In genomic region chr16:75855402-75855801, GRCm38 (mm10) we compare ENCODE assay signal across 15 mouse cellular contexts.
DNase-seq lines count a peak whose midpoint lies in the region; ATAC-seq and TF ChIP-seq lines count a peak whose summit lies in the region.
"Had no signal": no experiment of that assay in that cellular context is flagged by ENCODE, and none has a peak within 500 bp of the region (broad histone marks: within the 10 kb centered on the region; RNA-seq: fewer than 3 reads in every experiment).

No protein-coding gene starts in this region.

- no peaks in the 10 kb centered on the region for H3K36me3 ChIP-seq in lung, embryonic 14.5 days (ENCODE audit: insufficient read depth)
- H3K36me3 ChIP-seq in liver, embryonic 14.5 days (replicated peaks; ENCODE audit: control insufficient read depth, insufficient read depth, low read depth) = no peaks in the 10 kb centered on the region; the same call in 1 of the 2 replicates
- no peaks in the 10 kb centered on the region for H3K36me3 ChIP-seq in hindbrain, postnatal 0 days (ENCODE audit: insufficient read depth, low read length)
- H3K36me3 ChIP-seq: embryonic facial prominence, embryonic 10.5 days; limb, embryonic 13.5 days; midbrain, embryonic 12.5 days had no signal

- 0 out of 2 replicates have a peak, but pooled peaks have one; percentile 24 for TF ChIP-seq EP300 in liver, embryonic 14.5 days (IDR thresholded peaks at IDR 0.05; ENCODE audit: low read depth)

- TF ChIP-seq CTCF in lung, embryonic 14.5 days (IDR thresholded peaks at IDR 0.05; ENCODE audit: low read depth) = no peak
- peak; percentile 8; the same call in 1 of the 2 replicates for TF ChIP-seq CTCF in liver, embryonic 14.5 days (IDR thresholded peaks at IDR 0.05; ENCODE audit: low read depth)
- no peak for TF ChIP-seq CTCF in hindbrain, postnatal 0 days (IDR thresholded peaks at IDR 0.05; ENCODE audit: low read depth)

- H3K9ac ChIP-seq in lung, embryonic 14.5 days = no peak overlapping the region
- no peak overlapping the region for H3K9ac ChIP-seq in liver, embryonic 14.5 days (replicated peaks)
- no peak overlapping the region for H3K9ac ChIP-seq in hindbrain, postnatal 0 days (replicated peaks; ENCODE audit: low read length)
- H3K9ac ChIP-seq: limb, embryonic 13.5 days; midbrain, embryonic 12.5 days had no signal

- H3K4me3 ChIP-seq in lung, embryonic 14.5 days (ENCODE audit: low read depth, low read length) = no peak overlapping the region
- no peak overlapping the region for H3K4me3 ChIP-seq in liver, embryonic 14.5 days (ENCODE audit: insufficient read depth in 1 of 2, low read depth in 2 of 2, low read length in 2 of 2)
- no peak overlapping the region for H3K4me3 ChIP-seq in hindbrain, postnatal 0 days (ENCODE audit: low read length)
- H3K4me3 ChIP-seq: embryonic facial prominence, embryonic 10.5 days; limb, embryonic 13.5 days; midbrain, embryonic 12.5 days had no signal

- H3K27me3 ChIP-seq in lung, embryonic 14.5 days (ENCODE audit: insufficient read depth, low read length) = no peaks in the 10 kb centered on the region
- no peaks in the 10 kb centered on the region for H3K27me3 ChIP-seq in liver, embryonic 14.5 days (ENCODE audit: control insufficient read depth, insufficient read depth, low read length)
- no peaks in the 10 kb centered on the region for H3K27me3 ChIP-seq in hindbrain, postnatal 0 days (ENCODE audit: insufficient read depth, low read length)
- H3K27me3 ChIP-seq: limb, embryonic 13.5 days; midbrain, embryonic 12.5 days had no signal

- H3K27ac ChIP-seq in lung, embryonic 14.5 days (ENCODE audit: low read depth) = no peak overlapping the region
- H3K27ac ChIP-seq in liver, embryonic 14.5 days = no peak overlapping the region
- no peak overlapping the region for H3K27ac ChIP-seq in hindbrain, postnatal 0 days
- H3K27ac ChIP-seq: embryonic facial prominence, embryonic 10.5 days; limb, embryonic 13.5 days; midbrain, embryonic 12.5 days had no signal

- H3K4me2 ChIP-seq in lung, embryonic 14.5 days = no peak overlapping the region
- H3K4me2 ChIP-seq in liver, embryonic 14.5 days (ENCODE audit: low read depth) = peak overlapping the region; percentile 23; the same call in 1 of the 2 replicates
- H3K4me2 ChIP-seq in hindbrain, postnatal 0 days (ENCODE audit: low read depth, low read length) = no peak overlapping the region
- H3K4me2 ChIP-seq: limb, embryonic 13.5 days; midbrain, embryonic 12.5 days had no signal

- H3K4me1 ChIP-seq in lung, embryonic 14.5 days (ENCODE audit: insufficient read depth) = no peaks in the 10 kb centered on the region
- peaks cover 4 to 6% of the 10 kb centered on the region in 2 experiments; a peak in 3 of 4 replicates for H3K4me1 ChIP-seq in liver, embryonic 14.5 days (replicated peaks; ENCODE audit: control insufficient read depth in 2 of 2, insufficient read depth in 2 of 2, low read length in 1 of 2)
- H3K4me1 ChIP-seq in hindbrain, postnatal 0 days (ENCODE audit: insufficient read depth, low read length) = no peaks in the 10 kb centered on the region
- H3K4me1 ChIP-seq: embryonic facial prominence, embryonic 10.5 days; midbrain, embryonic 12.5 days had no signal

- WGBS in lung, embryonic 14.5 days = 70% methylated on average over 7 of the region's 7 CpGs
- 22% methylated on average over 7 of the region's 7 CpGs for WGBS in liver, embryonic 14.5 days (ENCODE audit: insufficient replicate concordance)
- 91% methylated on average over 7 of the region's 7 CpGs for WGBS in hindbrain, postnatal 0 days

- H3K9me3 ChIP-seq in lung, embryonic 14.5 days (ENCODE audit: low read depth, low read length) = no peaks in the 10 kb centered on the region
- H3K9me3 ChIP-seq in liver, embryonic 14.5 days (ENCODE audit: control insufficient read depth, low read length) = no peaks in the 10 kb centered on the region
- H3K9me3 ChIP-seq in hindbrain, postnatal 0 days (ENCODE audit: low read length) = no peaks in the 10 kb centered on the region
- H3K9me3 ChIP-seq: embryonic facial prominence, embryonic 10.5 days; limb, embryonic 13.5 days; midbrain, embryonic 12.5 days had no signal

- DNase-seq in lung, embryonic 14.5 days = peak; percentile 15
- DNase-seq in lung, postnatal 14 days = no peak
- DNase-seq in T-cell, adult 2 months (ENCODE audit: low spot score) = peak; percentile 46
- DNase-seq in liver, embryonic 14.5 days (ENCODE audit: low read depth in 3 of 3, low spot score in 3 of 3) = peak in 1 of 3 experiments; percentile 46
- peak; percentile 25 to 58 for DNase-seq in natural killer cell, adult 2 months (ENCODE audit: low spot score in 2 of 2)
- no peak for DNase-seq in hindbrain, postnatal 0 days (ENCODE audit: low spot score)
- DNase-seq in testis, postnatal 10 days (ENCODE audit: low spot score) = no peak
- DNase-seq in yolk sac, embryonic 10.5 days (ENCODE audit: low spot score) = no peak
- DNase-seq: B cell, adult 2 months; cerebellum, postnatal 10 days; heart, postnatal 14 days; kidney, postnatal 14 days had no signal

- no peak for ATAC-seq in lung, embryonic 14.5 days (ENCODE audit: insufficient read depth)
- ATAC-seq in liver, embryonic 14.5 days (ENCODE audit: insufficient read depth) = peak; percentile 61; the same call in 1 of the 2 replicates
- ATAC-seq in hindbrain, postnatal 0 days = no peak

Comparison
In these comparisons a context has a peak if more than half of its experiments do, and no peak if none do; other contexts are left out.
1. DNase-seq: peak in lung, embryonic 14.5 days (single experiment), T-cell, adult 2 months (single experiment) and natural killer cell, adult 2 months (2 of 2); none in lung, postnatal 14 days (single experiment), hindbrain, postnatal 0 days (single experiment), testis, postnatal 10 days (single experiment) and yolk sac, embryonic 10.5 days (single experiment).